Mouse (Mus musculus): ENCODE measurements around the gene Nr1d1.
A peak's percentile ranks its signal among the peaks of the same experiment; 100 is the strongest.

Gene Nr1d1

DNA sequence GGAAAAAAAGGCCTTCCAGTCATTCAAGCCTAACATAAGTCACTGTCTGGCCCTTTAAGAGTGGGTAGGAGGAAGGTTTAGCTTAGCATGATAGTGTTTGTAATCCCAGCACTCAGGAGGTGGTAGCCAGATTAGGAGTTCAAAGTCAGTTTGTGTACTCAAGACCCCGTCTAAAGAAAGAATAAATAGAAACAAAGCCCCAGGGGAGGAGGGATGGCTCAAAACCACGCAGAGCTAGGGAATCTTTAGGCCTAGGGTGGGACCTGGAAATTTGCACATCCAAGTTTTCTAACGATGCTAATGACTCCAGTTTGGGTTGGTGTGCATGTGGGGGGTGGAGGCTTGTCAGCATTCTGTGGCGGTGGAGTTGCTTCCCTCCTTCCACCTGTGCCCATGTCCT lies 16.9 kb upstream of the Nr1d1 start:
- no peaks in the 10 kb centered on the region for H3K36me3 ChIP-seq (ENCODE audit: control insufficient read depth, insufficient read depth, low read length, poor library complexity, severe bottlenecking)
- no peaks in the 10 kb centered on the region for H3K27me3 ChIP-seq (ENCODE audit: control insufficient read depth, insufficient read depth, low read length, poor library complexity, severe bottlenecking)
- DNase-seq (ENCODE audit: low read depth, low spot score), result no peak

DNA sequence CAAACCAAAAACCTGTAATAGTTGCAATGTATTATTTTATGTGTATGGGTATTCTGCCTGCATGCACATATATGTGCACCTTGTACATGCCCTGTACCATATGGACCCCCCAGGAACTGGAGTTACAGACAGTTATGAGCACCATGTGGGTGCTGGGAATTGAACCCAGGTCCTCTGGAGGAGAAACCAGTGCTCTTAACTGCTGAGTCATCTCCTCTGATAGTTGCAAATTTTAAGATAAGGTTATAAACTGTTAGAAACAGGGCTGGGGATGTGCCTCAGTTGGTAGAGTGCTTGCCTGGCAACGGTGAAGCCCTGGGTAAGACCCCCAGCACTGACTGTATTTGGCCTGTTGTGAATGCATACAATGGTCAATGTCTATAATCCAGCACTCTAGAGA lies 16.3 kb upstream of the Nr1d1 start:
- DNase-seq (ENCODE audit: low read depth, low spot score), result no peak
- no peaks in the 10 kb centered on the region for H3K36me3 ChIP-seq (ENCODE audit: control insufficient read depth, insufficient read depth, low read length, poor library complexity, severe bottlenecking)
- H3K27me3 ChIP-seq (ENCODE audit: control insufficient read depth, insufficient read depth, low read length, poor library complexity, severe bottlenecking), result no peaks in the 10 kb centered on the region

DNA sequence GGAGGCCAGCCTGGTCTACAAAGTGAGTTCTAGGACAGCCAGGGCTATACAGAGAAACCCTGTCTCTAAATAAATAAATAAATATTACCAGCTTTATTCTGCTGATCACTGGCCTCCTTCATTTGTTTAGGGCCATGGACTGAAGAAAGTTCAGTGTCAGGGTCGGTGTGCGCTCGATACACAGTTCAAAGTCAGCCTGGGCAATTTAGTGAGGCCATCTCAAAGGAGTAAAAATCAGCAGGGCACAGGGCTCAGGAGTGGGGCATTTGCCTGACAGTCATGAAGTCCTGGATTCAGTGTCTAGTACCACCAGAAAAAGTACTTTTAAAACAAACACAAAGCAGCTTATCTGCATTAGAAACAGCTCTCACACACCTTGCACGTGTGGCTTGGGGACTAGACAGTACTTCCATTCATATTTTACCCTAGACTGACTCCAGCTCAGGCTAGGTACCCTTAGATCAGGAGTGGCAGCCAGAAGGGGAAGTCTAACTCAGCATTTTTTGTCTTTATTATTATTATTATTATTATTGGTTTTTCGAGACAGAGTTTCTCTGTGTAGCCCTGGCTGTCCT lies 15.6 kb upstream of the Nr1d1 start:
- DNase-seq (ENCODE audit: low read depth, low spot score), result no peak
- H3K36me3 ChIP-seq (ENCODE audit: control insufficient read depth, insufficient read depth, low read length, poor library complexity, severe bottlenecking), result no peaks in the 10 kb centered on the region
- H3K27me3 ChIP-seq (ENCODE audit: control insufficient read depth, insufficient read depth, low read length, poor library complexity, severe bottlenecking), result no peaks in the 10 kb centered on the region

DNA sequence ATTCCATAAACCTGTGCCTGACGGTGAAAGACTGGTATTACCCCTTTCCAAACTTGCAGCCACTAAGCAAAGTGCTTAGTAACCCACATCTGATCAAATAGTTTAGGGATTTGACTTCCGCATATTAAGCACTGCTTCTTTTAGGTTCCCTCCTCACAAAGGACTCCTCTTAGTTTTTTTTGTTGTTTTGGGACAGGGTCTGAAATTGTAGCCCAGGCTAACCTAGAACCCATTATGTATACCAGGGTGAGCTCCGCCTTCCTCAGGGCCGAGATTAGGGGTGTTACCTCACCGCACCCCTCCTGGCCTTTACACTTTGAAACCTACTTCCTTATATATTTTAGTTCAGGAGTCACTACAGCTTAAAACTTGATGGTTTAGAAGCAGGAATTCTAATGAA lies 14.7 kb upstream of the Nr1d1 start:
- no peaks in the 10 kb centered on the region for H3K36me3 ChIP-seq (ENCODE audit: control insufficient read depth, insufficient read depth, low read length, poor library complexity, severe bottlenecking)
- DNase-seq (ENCODE audit: low read depth, low spot score), result no peak
- no peaks in the 10 kb centered on the region for H3K27me3 ChIP-seq (ENCODE audit: control insufficient read depth, insufficient read depth, low read length, poor library complexity, severe bottlenecking)

DNA sequence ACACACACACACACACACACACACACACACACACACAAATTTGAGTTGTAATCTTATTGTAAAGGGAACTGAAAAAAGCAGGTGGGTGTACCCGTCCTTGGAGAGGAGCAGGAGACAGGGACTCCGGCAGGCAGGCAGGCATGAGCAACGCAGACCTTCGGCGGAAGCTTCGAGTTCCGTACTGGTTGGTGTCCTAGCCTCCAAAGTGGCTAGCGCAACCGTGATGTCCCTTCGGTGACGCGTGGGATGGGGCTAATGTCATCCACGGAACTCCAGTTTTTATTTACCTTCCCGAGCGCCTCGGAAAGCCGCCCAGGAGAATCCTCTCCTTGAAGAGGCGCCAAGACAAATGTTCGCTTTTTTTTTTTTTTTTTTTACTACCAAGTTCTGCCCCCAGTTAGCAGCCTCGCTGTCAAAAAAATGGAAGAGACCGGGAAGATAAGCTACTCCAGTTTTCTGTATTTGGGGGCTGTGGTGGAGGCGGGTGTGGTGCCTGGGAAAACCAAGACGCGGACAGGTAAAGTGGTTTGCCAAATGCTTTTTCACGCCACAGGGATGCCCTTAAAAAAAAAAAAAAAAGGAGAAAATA lies 14.2 kb upstream of the Nr1d1 start:
- H3K27me3 ChIP-seq (ENCODE audit: control insufficient read depth, insufficient read depth, low read length, poor library complexity, severe bottlenecking), result no peaks in the 10 kb centered on the region
- no peak for DNase-seq (ENCODE audit: low read depth, low spot score)

DNA sequence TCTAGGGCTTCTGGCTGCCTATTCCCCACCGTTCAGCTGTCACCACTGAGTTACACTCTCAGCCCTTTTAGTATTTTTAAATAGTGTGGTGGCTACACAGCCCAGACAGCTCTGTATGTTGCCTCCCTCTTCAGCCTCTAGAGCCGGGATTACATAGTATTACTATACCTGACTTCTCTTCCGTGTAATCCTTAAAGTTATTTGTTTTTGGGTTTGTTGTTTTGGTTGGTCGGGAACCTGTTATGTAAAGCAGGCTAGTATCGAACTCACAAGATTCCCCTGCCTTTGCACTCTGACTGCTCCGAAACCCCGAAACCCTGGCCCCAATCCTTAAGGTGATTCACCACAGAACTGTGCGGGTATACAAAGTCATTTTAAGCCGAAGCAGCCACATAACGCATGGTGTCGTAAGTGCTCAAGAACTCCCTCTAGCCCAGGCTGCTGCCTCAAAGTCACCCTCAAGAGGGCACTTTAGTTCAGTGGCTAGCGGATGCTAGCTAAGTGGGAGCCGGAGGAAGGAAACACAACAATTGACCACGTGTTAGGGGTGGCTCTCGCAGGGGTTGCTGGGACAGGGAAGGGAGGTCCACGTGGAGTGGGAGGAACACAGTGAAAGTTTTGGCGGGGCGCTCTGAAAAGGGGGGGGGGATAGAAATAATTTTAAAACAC lies 13.6 kb upstream of the Nr1d1 start:
- Histone ChIP-seq H3K36me3 (ENCODE audit: control insufficient read depth, insufficient read depth, low read length, poor library complexity, severe bottlenecking) (no peaks in the 10 kb centered on the region), H3K27me3 (ENCODE audit: control insufficient read depth, insufficient read depth, low read length, poor library complexity, severe bottlenecking) (no peaks in the 10 kb centered on the region)
- DNase-seq (ENCODE audit: low read depth, low spot score), result peak; percentile 95

More for the DNA sequence above, 14.2 kb upstream of the Nr1d1 start:
- H3K36me3 ChIP-seq (ENCODE audit: control insufficient read depth, insufficient read depth, low read length, poor library complexity, severe bottlenecking), result no peaks in the 10 kb centered on the region

DNA sequence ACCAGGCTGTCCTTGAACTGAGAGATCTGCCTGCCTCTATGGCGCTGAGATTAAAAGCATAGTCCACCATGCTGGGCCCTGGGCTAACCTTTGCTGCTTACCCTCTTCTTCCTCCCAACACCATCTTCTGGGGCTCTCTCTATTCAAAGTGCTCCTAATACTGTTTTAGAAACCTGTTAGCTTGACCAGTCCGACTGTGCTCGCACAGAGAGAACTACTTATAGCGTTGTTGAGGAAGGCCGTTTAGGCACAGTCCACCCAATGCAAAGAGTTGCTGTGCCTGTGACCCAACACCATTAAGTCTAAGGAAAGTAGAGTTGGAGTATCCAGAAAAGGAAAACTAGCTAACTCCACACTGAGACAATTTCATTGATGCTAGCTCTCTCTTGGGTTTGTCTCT lies 13.0 kb upstream of the Nr1d1 start:
- Histone ChIP-seq H3K27me3 (ENCODE audit: control insufficient read depth, insufficient read depth, low read length, poor library complexity, severe bottlenecking) (no peaks in the 10 kb centered on the region), H3K36me3 (ENCODE audit: control insufficient read depth, insufficient read depth, low read length, poor library complexity, severe bottlenecking) (no peaks in the 10 kb centered on the region)
- no peak for DNase-seq (ENCODE audit: low read depth, low spot score)

DNA sequence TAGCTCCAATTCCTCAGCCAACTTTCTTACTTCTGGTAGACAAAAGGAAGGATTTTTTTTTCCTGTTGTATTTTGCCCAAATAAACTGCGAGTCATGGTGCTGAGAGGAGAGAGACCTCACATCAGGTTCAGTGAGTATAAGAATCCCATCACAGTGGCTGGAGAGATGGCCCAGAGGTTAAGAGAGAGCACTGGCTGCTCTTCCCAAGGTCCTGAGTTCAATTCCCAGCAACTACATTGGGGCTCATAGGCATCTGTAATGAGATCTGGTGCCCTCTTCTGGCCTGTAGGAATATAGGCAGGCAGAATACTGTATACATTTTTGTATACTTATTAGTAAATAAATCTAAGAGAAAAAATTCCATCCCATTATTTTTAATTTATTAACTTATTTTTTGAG lies 12.6 kb upstream of the Nr1d1 start:
- no peaks in the 10 kb centered on the region for H3K27me3 ChIP-seq (ENCODE audit: control insufficient read depth, insufficient read depth, low read length, poor library complexity, severe bottlenecking)
- peak; percentile 50 for DNase-seq (ENCODE audit: low read depth, low spot score)
- H3K36me3 ChIP-seq (ENCODE audit: control insufficient read depth, insufficient read depth, low read length, poor library complexity, severe bottlenecking), result no peaks in the 10 kb centered on the region

DNA sequence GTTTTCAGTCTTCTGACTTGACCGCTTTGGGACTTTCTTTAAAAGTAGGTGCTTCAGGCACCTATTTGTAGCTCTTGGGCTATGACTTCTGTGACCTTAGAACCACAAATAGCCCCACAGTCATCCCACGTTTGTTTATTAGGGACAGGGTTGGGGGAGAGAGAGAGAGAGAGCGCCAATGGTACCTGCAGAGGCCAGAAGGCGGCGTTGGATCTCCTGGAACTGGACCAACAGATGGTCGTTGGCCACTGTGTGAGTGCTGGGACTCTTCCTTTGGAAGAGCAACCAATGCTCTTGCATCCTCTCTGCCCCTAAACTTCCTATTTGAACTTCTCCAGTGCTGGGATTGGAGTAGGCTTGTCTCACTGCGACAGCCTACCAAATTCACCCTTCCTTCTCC lies 12.1 kb upstream of the Nr1d1 start:
- Histone ChIP-seq H3K27me3 (ENCODE audit: control insufficient read depth, insufficient read depth, low read length, poor library complexity, severe bottlenecking) (no peaks in the 10 kb centered on the region), H3K36me3 (ENCODE audit: control insufficient read depth, insufficient read depth, low read length, poor library complexity, severe bottlenecking) (no peaks in the 10 kb centered on the region)
- DNase-seq (ENCODE audit: low read depth, low spot score), result no peak

DNA sequence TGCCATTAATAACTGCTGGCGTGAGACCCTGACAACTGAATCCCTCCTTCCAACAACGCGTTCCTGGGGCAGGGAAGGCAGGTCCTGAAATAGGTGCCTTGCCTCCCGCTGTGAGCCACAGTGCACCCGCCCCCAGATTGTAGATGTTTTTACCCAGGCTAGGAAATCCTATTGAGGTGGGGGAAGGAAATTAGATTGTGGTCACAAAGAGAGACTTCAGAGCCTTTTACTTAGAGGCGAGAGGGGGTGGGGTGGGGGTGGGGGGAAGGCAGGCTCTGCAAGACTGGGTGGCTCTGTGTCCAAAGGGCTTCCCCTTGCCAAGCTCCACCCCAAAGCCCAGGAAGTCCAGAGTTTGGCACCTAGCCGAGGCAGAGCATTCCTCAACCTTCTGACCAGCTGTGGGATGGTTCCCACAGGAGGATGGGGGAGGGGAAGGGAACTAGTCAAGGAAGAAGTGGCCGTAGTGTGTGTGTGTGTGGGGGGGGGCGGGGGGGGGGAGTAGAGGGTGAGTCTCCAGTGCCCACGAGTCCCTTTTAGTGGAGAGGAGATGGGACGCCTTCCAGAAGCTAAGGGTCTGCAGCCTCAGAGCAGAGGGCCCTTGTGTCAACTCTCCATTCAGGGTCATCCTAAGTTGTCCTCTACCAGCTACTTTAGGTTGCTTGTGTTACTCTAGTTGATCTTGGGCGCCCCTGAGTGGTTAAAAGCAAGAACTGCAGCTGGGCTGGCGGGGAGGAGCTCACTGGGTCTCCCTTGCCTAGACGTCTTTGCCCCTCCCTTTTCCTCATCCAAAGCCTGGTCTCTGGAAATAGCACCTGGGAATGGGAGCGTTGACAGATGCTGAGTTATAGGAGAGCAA lies 11.5 kb upstream of the Nr1d1 start:
- peak; percentile 91 for DNase-seq (ENCODE audit: low read depth, low spot score)
- Histone ChIP-seq H3K36me3 (ENCODE audit: control insufficient read depth, insufficient read depth, low read length, poor library complexity, severe bottlenecking) (no peaks in the 10 kb centered on the region), H3K27me3 (ENCODE audit: control insufficient read depth, insufficient read depth, low read length, poor library complexity, severe bottlenecking) (no peaks in the 10 kb centered on the region)

DNA sequence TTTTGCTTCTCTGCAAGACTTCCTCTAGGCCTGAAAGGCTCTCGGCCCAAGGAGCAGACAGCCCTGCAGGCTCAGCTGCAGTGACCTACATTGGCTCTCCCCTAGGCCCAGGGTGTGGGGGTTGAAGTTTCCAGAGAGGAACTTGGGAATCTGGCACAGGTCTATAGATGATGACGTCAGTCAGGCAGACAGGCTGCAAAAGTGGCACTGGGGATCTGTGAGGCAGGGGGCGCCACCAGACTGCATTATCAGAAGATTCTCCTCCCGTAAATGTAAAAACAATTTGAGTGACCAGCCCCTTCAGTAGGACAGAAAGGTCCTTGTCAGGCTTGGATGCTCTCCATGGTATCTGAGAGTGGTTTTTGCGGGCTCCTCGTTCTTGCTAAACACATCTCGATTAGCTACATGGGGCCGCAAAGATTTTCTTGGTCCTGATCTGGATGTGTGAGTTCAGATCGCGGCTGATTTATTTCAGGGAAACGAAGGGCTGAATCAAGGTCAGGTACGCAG lies 10.7 kb upstream of the Nr1d1 start:
- no peaks in the 10 kb centered on the region for H3K27me3 ChIP-seq (ENCODE audit: control insufficient read depth, insufficient read depth, low read length, poor library complexity, severe bottlenecking)

DNA sequence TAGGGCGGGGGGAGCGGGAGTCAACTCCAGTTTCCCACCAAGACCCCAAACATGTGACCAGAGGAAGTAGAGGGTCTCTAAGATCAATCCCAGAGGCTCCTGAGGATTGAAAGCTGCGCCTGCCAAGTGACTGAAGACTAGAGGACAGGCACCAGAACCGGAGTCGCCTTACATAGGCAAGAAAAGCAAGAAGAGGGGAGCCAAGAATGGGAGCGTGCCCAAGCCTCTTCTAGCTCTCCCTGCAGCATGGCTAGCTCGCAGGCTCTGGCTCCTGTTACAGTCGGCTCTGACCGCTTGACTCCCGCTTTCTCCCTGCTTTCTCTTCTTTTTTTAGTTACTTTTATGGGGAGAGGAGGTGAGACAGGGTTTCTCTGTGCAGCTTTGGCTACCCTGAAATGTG lies 10.1 kb upstream of the Nr1d1 start:
- DNase-seq (ENCODE audit: low read depth, low spot score), result no peak
- Histone ChIP-seq H3K27me3 (ENCODE audit: control insufficient read depth, insufficient read depth, low read length, poor library complexity, severe bottlenecking) (no peaks in the 10 kb centered on the region), H3K36me3 (ENCODE audit: control insufficient read depth, insufficient read depth, low read length, poor library complexity, severe bottlenecking) (no peaks in the 10 kb centered on the region)

More for the DNA sequence above, 10.7 kb upstream of the Nr1d1 start:
- H3K36me3 ChIP-seq (ENCODE audit: control insufficient read depth, insufficient read depth, low read length, poor library complexity, severe bottlenecking), result no peaks in the 10 kb centered on the region
- peak; percentile 66 for DNase-seq (ENCODE audit: low read depth, low spot score)

DNA sequence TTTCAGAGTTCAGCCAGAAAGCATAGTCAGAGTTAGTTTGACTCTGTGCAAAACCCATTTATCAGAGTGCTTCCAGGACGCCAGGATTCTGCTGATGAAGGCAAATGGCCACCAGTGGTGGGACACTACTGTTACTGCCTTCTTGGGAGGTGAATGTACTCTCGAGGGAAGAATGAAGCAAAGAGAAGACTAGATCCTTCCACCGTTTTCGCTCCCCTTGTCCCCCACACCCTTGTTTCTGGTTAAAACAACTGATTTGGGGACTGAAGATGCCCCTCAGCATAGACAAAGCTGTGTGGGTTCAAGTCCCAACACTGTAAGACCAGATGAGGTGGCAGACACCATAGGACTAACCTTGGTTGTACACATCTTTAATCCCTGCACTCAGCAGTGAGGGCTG lies 9.0 kb upstream of the Nr1d1 start:
- DNase-seq (ENCODE audit: low read depth, low spot score), result no peak
- H3K36me3 ChIP-seq (ENCODE audit: control insufficient read depth, insufficient read depth, low read length, poor library complexity, severe bottlenecking), result no peaks in the 10 kb centered on the region
- no peaks in the 10 kb centered on the region for H3K27me3 ChIP-seq (ENCODE audit: control insufficient read depth, insufficient read depth, low read length, poor library complexity, severe bottlenecking)

DNA sequence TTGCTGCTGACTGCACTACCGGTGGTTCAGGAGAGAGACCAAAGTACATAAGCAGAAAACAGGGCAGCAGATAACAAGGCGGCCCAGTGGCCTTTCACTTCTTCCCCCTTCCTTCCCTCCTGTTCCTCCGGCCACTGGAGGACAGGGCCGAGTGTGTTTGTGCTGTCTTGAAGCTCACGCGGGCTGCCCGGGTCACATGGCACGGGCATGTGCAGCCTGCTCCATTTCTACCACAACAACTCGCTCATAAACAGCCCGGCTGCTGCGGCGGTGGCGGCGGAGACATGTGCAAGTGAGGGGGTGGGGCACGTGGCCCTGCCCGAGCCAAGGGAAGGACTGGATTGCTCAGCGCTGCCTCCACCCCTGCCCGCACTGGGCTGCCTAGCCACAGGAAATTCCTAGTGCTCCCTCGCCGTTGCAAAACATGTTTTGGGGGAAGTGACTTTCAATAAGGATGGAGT lies 8.1 kb upstream of the Nr1d1 start:
- no peaks in the 10 kb centered on the region for H3K27me3 ChIP-seq (ENCODE audit: control insufficient read depth, insufficient read depth, low read length, poor library complexity, severe bottlenecking)
- DNase-seq (ENCODE audit: low read depth, low spot score), result peak; percentile 63
- no peaks in the 10 kb centered on the region for H3K36me3 ChIP-seq (ENCODE audit: control insufficient read depth, insufficient read depth, low read length, poor library complexity, severe bottlenecking)

Data from splenic B cell, adult 2 months (primary cell).